Mouse (Mus musculus): ENCODE measurements at regions not wholly inside any gene's neighbourhood (a gene's known extent, or its start where the extent isn't known, plus 50 kb on each side); places are given as distances from the start of the nearest gene placed in this dataset.

GRCm38 (mm10) chr8:86170091-86170490 is 329.3 kb downstream of the Phkb start:
- TF ChIP-seq POLR2A (IDR thresholded peaks at IDR 0.05; ENCODE audit: borderline replicate concordance, control insufficient read depth, low read depth, low read length) (no peak), CTCF (IDR thresholded peaks at IDR 0.05; ENCODE audit: control insufficient read depth, insufficient read depth, low read length) (no peak)
- Histone ChIP-seq H3K4me1 (ENCODE audit: control insufficient read depth, insufficient read depth, low read length) (no peaks in the 10 kb centered on the region), H3K27ac (ENCODE audit: control insufficient read depth, insufficient read depth, low read depth, low read length, poor library complexity) (no peak overlapping the region), H3K4me3 (replicated peaks; ENCODE audit: control insufficient read depth, low read depth, low read length) (no peak overlapping the region)
- WGBS, result 19% methylated on average over 1 of the region's 1 CpGs

GRCm38 (mm10) chr8:86164818-86165217 is 324.1 kb downstream of the Phkb start:
- Histone ChIP-seq H3K4me1 (ENCODE audit: control insufficient read depth, insufficient read depth, low read length) (no peaks in the 10 kb centered on the region), H3K4me3 (replicated peaks; ENCODE audit: control insufficient read depth, low read depth, low read length) (no peak overlapping the region), H3K27ac (ENCODE audit: control insufficient read depth, insufficient read depth, low read depth, low read length, poor library complexity) (no peak overlapping the region)
- WGBS, result 86% methylated on average over 2 of the region's 2 CpGs
- TF ChIP-seq CTCF (IDR thresholded peaks at IDR 0.05; ENCODE audit: control insufficient read depth, insufficient read depth, low read length) (no peak), POLR2A (IDR thresholded peaks at IDR 0.05; ENCODE audit: borderline replicate concordance, control insufficient read depth, low read depth, low read length) (no peak)

- WGBS, result 81% methylated on average over 6 of the region's 6 CpGs
- Histone ChIP-seq H3K4me1 (ENCODE audit: control insufficient read depth, insufficient read depth, low read length) (no peaks in the 10 kb centered on the region), H3K27ac (ENCODE audit: control insufficient read depth, insufficient read depth, low read depth, low read length, poor library complexity) (no peak overlapping the region), H3K4me3 (replicated peaks; ENCODE audit: control insufficient read depth, low read depth, low read length) (no peak overlapping the region)
- TF ChIP-seq POLR2A (IDR thresholded peaks at IDR 0.05; ENCODE audit: borderline replicate concordance, control insufficient read depth, low read depth, low read length) (no peak), CTCF (IDR thresholded peaks at IDR 0.05; ENCODE audit: control insufficient read depth, insufficient read depth, low read length) (no peak)
Measured at GRCm38 (mm10) chr8:86159074-86159783, 318.5 kb downstream of the Phkb start.

DNA sequence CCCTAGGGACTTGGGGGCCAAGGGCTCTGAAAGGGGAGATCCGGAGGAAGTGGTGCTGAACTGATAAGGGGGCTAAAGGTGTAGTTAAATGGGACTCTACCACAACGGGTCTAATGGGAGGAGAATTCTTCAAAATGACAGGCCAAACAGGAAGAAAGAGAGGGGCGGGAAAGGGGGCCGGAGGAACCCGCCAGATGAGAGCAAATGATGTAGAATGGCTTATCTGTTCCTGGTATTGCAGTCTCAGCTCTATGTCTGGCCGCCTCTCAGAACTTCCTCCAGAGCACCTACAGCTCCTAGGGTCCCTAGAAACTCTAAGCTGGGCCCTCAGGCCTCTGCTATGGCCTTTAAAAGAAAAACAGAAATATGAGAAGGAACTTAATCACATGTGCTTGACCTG is 306.8 kb downstream of the Phkb start:
- 7% methylated on average over 6 of the region's 6 CpGs for WGBS
- Histone ChIP-seq H3K4me1 (ENCODE audit: control insufficient read depth, insufficient read depth, low read length) (no peaks in the 10 kb centered on the region), H3K27ac (ENCODE audit: control insufficient read depth, insufficient read depth, low read depth, low read length, poor library complexity) (no peak overlapping the region), H3K4me3 (replicated peaks; ENCODE audit: control insufficient read depth, low read depth, low read length) (no peak overlapping the region)
- TF ChIP-seq POLR2A (IDR thresholded peaks at IDR 0.05; ENCODE audit: borderline replicate concordance, control insufficient read depth, low read depth, low read length), result no peak
- TF ChIP-seq CTCF (IDR thresholded peaks at IDR 0.05; ENCODE audit: control insufficient read depth, insufficient read depth, low read length), result no peak

DNA sequence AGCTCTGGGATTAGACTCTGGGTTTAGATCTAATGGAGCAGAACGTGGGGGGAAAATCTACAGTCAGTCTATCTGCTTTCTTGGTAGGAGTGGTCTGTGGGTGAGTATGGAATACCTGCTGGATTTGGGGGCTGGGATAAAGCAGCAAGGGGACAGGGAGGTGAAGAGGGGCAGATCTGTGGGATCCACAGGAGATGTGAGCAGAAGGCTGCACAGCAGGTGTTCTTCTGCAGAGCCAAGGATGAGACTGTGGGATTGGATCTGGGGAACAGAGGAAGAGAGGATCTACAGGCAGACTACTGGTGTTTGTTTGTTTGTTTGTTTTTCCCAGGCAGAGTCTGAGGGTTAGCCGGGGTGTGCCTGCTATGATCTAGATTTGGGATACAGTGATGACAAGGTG is 284.5 kb downstream of the Phkb start:
- Histone ChIP-seq H3K27ac (ENCODE audit: control insufficient read depth, insufficient read depth, low read depth, low read length, poor library complexity) (no peak overlapping the region), H3K4me3 (replicated peaks; ENCODE audit: control insufficient read depth, low read depth, low read length) (no peak overlapping the region), H3K4me1 (ENCODE audit: control insufficient read depth, insufficient read depth, low read length) (no peaks in the 10 kb centered on the region)
- WGBS, result 71% methylated on average over 2 of the region's 2 CpGs
- no peak for TF ChIP-seq POLR2A (IDR thresholded peaks at IDR 0.05; ENCODE audit: borderline replicate concordance, control insufficient read depth, low read depth, low read length)
- no peak for TF ChIP-seq CTCF (IDR thresholded peaks at IDR 0.05; ENCODE audit: control insufficient read depth, insufficient read depth, low read length)

- WGBS, result 74% methylated on average over 1 of the region's 1 CpGs
- no peaks in the 10 kb centered on the region for H3K4me1 ChIP-seq (ENCODE audit: control insufficient read depth, insufficient read depth, low read length)
- H3K4me3 ChIP-seq (replicated peaks; ENCODE audit: control insufficient read depth, low read depth, low read length), result no peak overlapping the region
- no peak overlapping the region for H3K27ac ChIP-seq (ENCODE audit: control insufficient read depth, insufficient read depth, low read depth, low read length, poor library complexity)
- no peak for TF ChIP-seq CTCF (IDR thresholded peaks at IDR 0.05; ENCODE audit: control insufficient read depth, insufficient read depth, low read length)
- no peak for TF ChIP-seq POLR2A (IDR thresholded peaks at IDR 0.05; ENCODE audit: borderline replicate concordance, control insufficient read depth, low read depth, low read length)
Measured at GRCm38 (mm10) chr8:86124655-86125054, 283.9 kb downstream of the Phkb start.

Measured in bone marrow, adult 2 months (tissue).